Mouse (Mus musculus) MEL (cell line): Measurements from ENCODE around the gene Flywch1.

Experiments used
- CTCF ChIP-seq, 3 experiments: IDR thresholded peaks in 2 of 3; conservative IDR thresholded peaks in 1 of 3; 2 replicates each; pipeline ENCODE4 v1.5.1; 2011 to 2012; ENCODE audit warnings: low read length in 3 of 3, low read depth in 2 of 3, mild to moderate bottlenecking in 2 of 3, improper control_type of control experiment in 1 of 3, inconsistent platforms in 1 of 3, mixed read lengths in 1 of 3, moderate library complexity in 1 of 3; ENCODE audit not compliant: control insufficient read depth in 1 of 3, insufficient read depth in 1 of 3, poor library complexity in 1 of 3, severe bottlenecking in 1 of 3
- EP300 ChIP-seq, 2 experiments: IDR thresholded peaks; 2 replicates each; pipeline ENCODE4 v1.6.1; 2011; ENCODE audit warnings: improper control_type of control experiment in 2 of 2, low read length in 2 of 2, low read depth in 1 of 2, mild to moderate bottlenecking in 1 of 2
- KAT2A ChIP-seq: conservative IDR thresholded peaks from 2 replicates; pipeline ENCODE4 v1.6.1; 2012; ENCODE audit warnings: low read depth, low read length, improper control_type of control experiment, inconsistent platforms

- TF ChIP-seq KAT2A (no peak), EP300 (IDR thresholded peaks at IDR 0.05; ENCODE audit: low read depth in 1 of 2, low read length in 2 of 2) (no peak), CTCF (IDR thresholded peaks at IDR 0.05 in 2 of 3, conservative IDR thresholded peaks at IDR 0.05 in 1 of 3; ENCODE audit: control insufficient read depth in 1 of 3, insufficient read depth in 1 of 3, low read depth in 2 of 3, low read length in 3 of 3, poor library complexity in 1 of 3, severe bottlenecking in 1 of 3) (no peak)
Observed at GRCm38 (mm10) chr17:23776216-23776615, 4.8 kb upstream of the Flywch1 start.
